Mouse (Mus musculus) CD4-positive, CD25-positive, alpha-beta regulatory T cell, adult 4 months (primary cell): ENCODE data around the gene Mucl1. TPM values are rescaled to one million over a fixed set of nuclear protein-coding genes. Genes with fewer than 3 reads are reported as not detected.
"Not testable (repeated sequence)": the region's sequence is repeated elsewhere in the genome, so short reads cannot be mapped to it uniquely, and the experiment has no call there.

Experiments
- ATAC-seq: one replicate; pipeline ENCODE4 v1.8.0; 2017
- polyA plus RNA-seq, 2 experiments: library from polyadenylated mRNA; unstranded; fragments of 100-300 nt; shearing (Covaris generic); gene quantifications; one replicate each; pipeline ENCODE4 v1.2.1; 2017

The Mucl1 gene
- not detected for polyA plus RNA-seq

DNA sequence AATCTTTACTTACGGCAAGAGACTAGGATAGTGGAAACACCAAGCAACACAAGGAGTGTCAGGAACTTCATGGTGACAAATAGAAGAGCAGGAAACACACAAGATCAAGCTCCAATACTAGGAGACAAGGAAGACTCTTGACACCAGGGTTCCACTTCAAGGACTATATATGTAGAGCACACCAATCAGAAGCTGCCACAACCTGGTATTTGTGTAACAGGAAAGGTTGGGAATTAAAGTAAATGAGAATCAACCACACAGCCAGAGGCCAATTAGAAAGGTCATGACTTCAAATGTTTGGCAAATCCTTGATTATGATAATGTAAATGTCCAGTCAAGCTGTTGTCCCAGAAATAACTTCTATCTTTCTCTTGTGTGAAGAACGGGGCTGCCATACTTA lies at the start of gene Mucl1:
Gene Mucl1 (minus strand): TSS at position 101 of the 400 bp plus-strand sequence.
- no peak for ATAC-seq

- not testable (repeated sequence) for ATAC-seq
Measured at GRCm38 (mm10) chr15:103766836-103767235, 11.6 kb upstream of the Mucl1 start.

- not testable (repeated sequence) for ATAC-seq
Measured at GRCm38 (mm10) chr15:103716861-103717260, 38.4 kb downstream of the Mucl1 start.

Other genes starting within 250 kb of the Mucl1 start
- not detected for gene Ppp1r1a, start 217.5 kb downstream of the Mucl1 start, polyA plus RNA-seq
- gene Glycam1, start 190.4 kb downstream of the Mucl1 start, polyA plus RNA-seq, result not detected
- not detected for gene Mucl2, start 143.8 kb upstream of the Mucl1 start, polyA plus RNA-seq